Mouse (Mus musculus): ENCODE results near the gene Atp7a. TPM values are rescaled to one million over a fixed set of nuclear protein-coding genes. Genes with fewer than 3 reads are reported as not detected.

Gene Atp7a
- polyA plus RNA-seq, 1 experiment from 2014 or later = 34.4 TPM

GRCm38 (mm10) chrX:106015571-106016322, 11.3 kb upstream of the Atp7a start, which contains the start of gene Cox7b:
Gene Cox7b, plus strand, starts transcription at chrX:106015700.
- Histone ChIP-seq H3K4me3 (ENCODE audit: low read depth, low read length) (peak within 1 kb of the TSS; percentile 45), H3K9ac (peak within 1 kb of the TSS; percentile 47)
- 11% methylated on average over 26 of the region's 26 CpGs for WGBS

GRCm38 (mm10) chrX:106017102-106017501, 10.0 kb upstream of the Atp7a start:
- WGBS = 79% methylated on average over 3 of the region's 3 CpGs
- H3K27me3 ChIP-seq (ENCODE audit: insufficient read depth, low read length) = no peaks in the 10 kb centered on the region
- no peak for DNase-seq
- no peak overlapping the region for H3K27ac ChIP-seq (ENCODE audit: low read depth)
- H3K9ac ChIP-seq = no peak overlapping the region; the same call in 1 of the 2 replicates
- H3K4me1 ChIP-seq (ENCODE audit: insufficient read depth) = no peaks in the 10 kb centered on the region
- peak overlapping the region; percentile 56 for H3K4me2 ChIP-seq
- H3K36me3 ChIP-seq (ENCODE audit: insufficient read depth) = 0 out of 2 replicates have a peak, but pooled peaks cover 16% of the 10 kb centered on the region
- H3K9me3 ChIP-seq (ENCODE audit: low read depth, low read length) = no peaks in the 10 kb centered on the region
- H3K4me3 ChIP-seq (ENCODE audit: low read depth, low read length) = peak overlapping the region; percentile 3; the same call in 1 of the 2 replicates
- no peak for ATAC-seq (ENCODE audit: insufficient read depth)
- no peak for TF ChIP-seq CTCF (IDR thresholded peaks at IDR 0.05; ENCODE audit: low read depth)

More at GRCm38 (mm10) chrX:106015571-106016322, 11.3 kb upstream of the Atp7a start, which contains the start of gene Cox7b:
- TF ChIP-seq CTCF (IDR thresholded peaks at IDR 0.05; ENCODE audit: low read depth) = no peak
- no peaks in the 10 kb centered on the region for H3K27me3 ChIP-seq (ENCODE audit: insufficient read depth, low read length)
- ATAC-seq (ENCODE audit: insufficient read depth) (peak; percentile 30; the same call in 1 of the 2 replicates), DNase-seq (peak; percentile 96)
- peak within 1 kb of the TSS; percentile 56 for H3K4me2 ChIP-seq
- no peaks in the 10 kb centered on the region for H3K9me3 ChIP-seq (ENCODE audit: low read depth, low read length)
- no peaks in the 10 kb centered on the region for H3K4me1 ChIP-seq (ENCODE audit: insufficient read depth)
- H3K27ac ChIP-seq (ENCODE audit: low read depth) = peak within 1 kb of the TSS; percentile 79
- 0 out of 2 replicates have a peak, but pooled peaks cover 10% of the 10 kb centered on the region for H3K36me3 ChIP-seq (ENCODE audit: insufficient read depth)

- no peak for TF ChIP-seq CTCF (IDR thresholded peaks at IDR 0.05; ENCODE audit: low read depth)
- Histone ChIP-seq H3K27me3 (ENCODE audit: insufficient read depth, low read length) (no peaks in the 10 kb centered on the region), H3K36me3 (ENCODE audit: insufficient read depth) (0 out of 2 replicates have a peak, but pooled peaks cover 17% of the 10 kb centered on the region), H3K9me3 (ENCODE audit: low read depth, low read length) (no peaks in the 10 kb centered on the region), H3K27ac (ENCODE audit: low read depth) (no peak overlapping the region), H3K4me1 (ENCODE audit: insufficient read depth) (no peaks in the 10 kb centered on the region), H3K9ac (no peak overlapping the region), H3K4me3 (ENCODE audit: low read depth, low read length) (no peak overlapping the region), H3K4me2 (peak overlapping the region; percentile 56)
- 94% methylated on average over 4 of the region's 4 CpGs for WGBS
- ATAC-seq (ENCODE audit: insufficient read depth) = no peak
- no peak for DNase-seq
Measured at GRCm38 (mm10) chrX:106017516-106017915, 9.6 kb upstream of the Atp7a start.

GRCm38 (mm10) chrX:106027343-106027674, 233 bp downstream of the Atp7a start:
- ATAC-seq (ENCODE audit: insufficient read depth) (no peak), DNase-seq (no peak)
- Histone ChIP-seq H3K9ac (peak overlapping the region; percentile 52), H3K4me2 (peak overlapping the region; percentile 60), H3K4me3 (ENCODE audit: low read depth, low read length) (peak overlapping the region; percentile 46), H3K27ac (ENCODE audit: low read depth) (peak overlapping the region; percentile 71), H3K4me1 (ENCODE audit: insufficient read depth) (no peaks in the 10 kb centered on the region), H3K9me3 (ENCODE audit: low read depth, low read length) (no peaks in the 10 kb centered on the region), H3K27me3 (ENCODE audit: insufficient read depth, low read length) (no peaks in the 10 kb centered on the region), H3K36me3 (ENCODE audit: insufficient read depth) (0 out of 2 replicates have a peak, but pooled peaks cover 2% of the 10 kb centered on the region)
- TF ChIP-seq CTCF (IDR thresholded peaks at IDR 0.05; ENCODE audit: low read depth) = no peak
- WGBS = 11% methylated on average over 8 of the region's 8 CpGs

GRCm38 (mm10) chrX:106030176-106030575, 3.1 kb downstream of the Atp7a start:
- ATAC-seq (ENCODE audit: insufficient read depth) = no peak
- no peak for TF ChIP-seq CTCF (IDR thresholded peaks at IDR 0.05; ENCODE audit: low read depth)
- Histone ChIP-seq H3K9me3 (ENCODE audit: low read depth, low read length) (no peaks in the 10 kb centered on the region), H3K27me3 (ENCODE audit: insufficient read depth, low read length) (no peaks in the 10 kb centered on the region), H3K27ac (ENCODE audit: low read depth) (no peak overlapping the region), H3K4me1 (ENCODE audit: insufficient read depth) (no peaks in the 10 kb centered on the region), H3K9ac (no peak overlapping the region), H3K4me3 (ENCODE audit: low read depth, low read length) (no peak overlapping the region), H3K36me3 (ENCODE audit: insufficient read depth) (no peaks in the 10 kb centered on the region), H3K4me2 (peak overlapping the region; percentile 32)
- no peak for DNase-seq
- WGBS = 70% methylated on average over 5 of the region's 5 CpGs

GRCm38 (mm10) chrX:106031124-106031523, 4.0 kb downstream of the Atp7a start:
- H3K4me2 ChIP-seq = no peak overlapping the region
- H3K9me3 ChIP-seq (ENCODE audit: low read depth, low read length) = no peaks in the 10 kb centered on the region
- H3K27ac ChIP-seq (ENCODE audit: low read depth) = no peak overlapping the region
- no peaks in the 10 kb centered on the region for H3K4me1 ChIP-seq (ENCODE audit: insufficient read depth)
- H3K27me3 ChIP-seq (ENCODE audit: insufficient read depth, low read length) = no peaks in the 10 kb centered on the region
- H3K4me3 ChIP-seq (ENCODE audit: low read depth, low read length) = no peak overlapping the region
- H3K9ac ChIP-seq = no peak overlapping the region
- no peak for TF ChIP-seq CTCF (IDR thresholded peaks at IDR 0.05; ENCODE audit: low read depth)
- no peak for DNase-seq
- no peak for ATAC-seq (ENCODE audit: insufficient read depth)
- H3K36me3 ChIP-seq (ENCODE audit: insufficient read depth) = no peaks in the 10 kb centered on the region

GRCm38 (mm10) chrX:106035727-106036126, 8.7 kb downstream of the Atp7a start:
- Histone ChIP-seq H3K9me3 (ENCODE audit: low read depth, low read length) (no peaks in the 10 kb centered on the region), H3K9ac (no peak overlapping the region), H3K4me2 (no peak overlapping the region), H3K27ac (ENCODE audit: low read depth) (no peak overlapping the region), H3K27me3 (ENCODE audit: insufficient read depth, low read length) (no peaks in the 10 kb centered on the region), H3K4me3 (ENCODE audit: low read depth, low read length) (no peak overlapping the region), H3K36me3 (ENCODE audit: insufficient read depth) (no peaks in the 10 kb centered on the region), H3K4me1 (ENCODE audit: insufficient read depth) (0 out of 2 replicates have a peak, but pooled peaks cover 2% of the 10 kb centered on the region)
- ATAC-seq (ENCODE audit: insufficient read depth) = no peak
- TF ChIP-seq CTCF (IDR thresholded peaks at IDR 0.05; ENCODE audit: low read depth) = no peak
- DNase-seq = no peak
- WGBS = 59% methylated on average over 2 of the region's 2 CpGs

All from lung, embryonic 14.5 days (tissue).